Mouse (Mus musculus): Measurements from ENCODE around the gene Muc13.

GRCm38 (mm10) chr16:33755293-33755692 lies 38.5 kb upstream of the Muc13 start:
- TF ChIP-seq CTCF (IDR thresholded peaks at IDR 0.05; ENCODE audit: low read depth) (no peak), EP300 (IDR thresholded peaks at IDR 0.05; ENCODE audit: low read depth) (no peak)
